Mouse (Mus musculus): ENCODE data around the gene Arap1.

GRCm38 (mm10) chr7:101391909-101392479, 44.1 kb downstream of the Arap1 start:
- no peak for TF ChIP-seq CTCF (conservative IDR thresholded peaks at IDR 0.05; ENCODE audit: low read length)
- TF ChIP-seq NANOG (IDR thresholded peaks at IDR 0.05; ENCODE audit: borderline replicate concordance, low read length), result no peak
